Mouse (Mus musculus) kidney, postnatal 0 days (tissue): Measurements from ENCODE around the gene Fam19a3. TPM values are rescaled to one million over a fixed set of nuclear protein-coding genes. Genes with fewer than 3 reads are reported as not detected.

Experiments
- ATAC-seq: fragments of 200-750 bp; cut with Nextera tagmentation; replicated peaks from 2 replicates; pipeline ENCODE4 v1.8.0; 2017; ENCODE audit warnings: low read depth, moderate number of reproducible peaks, moderate TSS enrichment, moderate library complexity; ENCODE audit not compliant: low FRiP score
- DNase-seq: peaks from one replicate; pipeline ENCODE4 v3.0.0-alpha.2; 2016; ENCODE audit warnings: low spot score
- H3K27ac ChIP-seq: fragments of 300-500 bp; sonication (generic); 2 replicates; pipeline ENCODE4 v1.5.1; 2014; ENCODE audit warnings: mild to moderate bottlenecking
- H3K27me3 ChIP-seq: fragments of 300-500 bp; sonication (generic); 2 replicates; pipeline ENCODE4 v1.6.1; 2014; ENCODE audit warnings: low read length, mixed read lengths; ENCODE audit not compliant: insufficient read depth
- H3K36me3 ChIP-seq: fragments of 300-500 bp; sonication (generic); 2 replicates; pipeline ENCODE4 v1.6.1; 2014; ENCODE audit warnings: low read length, mixed read lengths; ENCODE audit not compliant: insufficient read depth
- H3K4me1 ChIP-seq: fragments of 300-500 bp; sonication (generic); replicated peaks from 2 replicates; pipeline ENCODE4 v1.6.1; 2014; ENCODE audit warnings: antibody characterized with exemption, low read length, mixed read lengths; ENCODE audit not compliant: insufficient read depth
- H3K4me2 ChIP-seq: fragments of 300-500 bp; sonication (generic); 2 replicates; pipeline ENCODE4 v1.6.1; 2014; ENCODE audit warnings: mild to moderate bottlenecking, low read length, moderate library complexity, mixed read lengths
- H3K4me3 ChIP-seq: fragments of 300-500 bp; sonication (generic); replicated peaks from 2 replicates; pipeline ENCODE4 v1.5.1; 2014; ENCODE audit warnings: low read depth, low read length
- H3K9ac ChIP-seq: fragments of 300-500 bp; sonication (generic); 2 replicates; pipeline ENCODE4 v1.6.1; 2014; ENCODE audit warnings: low read depth, low read length
- H3K9me3 ChIP-seq: fragments of 300-500 bp; sonication (generic); replicated peaks from 2 replicates; pipeline ENCODE4 v1.6.1; 2016; ENCODE audit warnings: low read length, inconsistent platforms, mixed read lengths
- CTCF ChIP-seq: IDR thresholded peaks from 2 replicates; pipeline ENCODE4 v1.5.1; 2016; ENCODE audit warnings: antibody characterized with exemption, low read depth, mild to moderate bottlenecking, moderate library complexity
- WGBS: fragments of 180-500 bp; shearing (Covaris S2); extraction: QIAGEN DNeasy Blood & Tissue Kit; methylation state at CpG from one replicate; pipeline ENCODE4 v1.1.7; 2014; 5-methylcytosine and 5-hydroxymethylcytosine counted together
- polyA plus RNA-seq: library from polyadenylated mRNA; unstranded; fragments of >200 nt; fragmentation: Nextera tagmentation; extraction: Ambion mirVana; gene quantifications from 2 replicates; pipeline ENCODE4 v1.2.1, GENCODE M21; 2015

Gene Fam19a3
- polyA plus RNA-seq, 1 experiment from 2014 or later: 0.07 TPM

DNA sequence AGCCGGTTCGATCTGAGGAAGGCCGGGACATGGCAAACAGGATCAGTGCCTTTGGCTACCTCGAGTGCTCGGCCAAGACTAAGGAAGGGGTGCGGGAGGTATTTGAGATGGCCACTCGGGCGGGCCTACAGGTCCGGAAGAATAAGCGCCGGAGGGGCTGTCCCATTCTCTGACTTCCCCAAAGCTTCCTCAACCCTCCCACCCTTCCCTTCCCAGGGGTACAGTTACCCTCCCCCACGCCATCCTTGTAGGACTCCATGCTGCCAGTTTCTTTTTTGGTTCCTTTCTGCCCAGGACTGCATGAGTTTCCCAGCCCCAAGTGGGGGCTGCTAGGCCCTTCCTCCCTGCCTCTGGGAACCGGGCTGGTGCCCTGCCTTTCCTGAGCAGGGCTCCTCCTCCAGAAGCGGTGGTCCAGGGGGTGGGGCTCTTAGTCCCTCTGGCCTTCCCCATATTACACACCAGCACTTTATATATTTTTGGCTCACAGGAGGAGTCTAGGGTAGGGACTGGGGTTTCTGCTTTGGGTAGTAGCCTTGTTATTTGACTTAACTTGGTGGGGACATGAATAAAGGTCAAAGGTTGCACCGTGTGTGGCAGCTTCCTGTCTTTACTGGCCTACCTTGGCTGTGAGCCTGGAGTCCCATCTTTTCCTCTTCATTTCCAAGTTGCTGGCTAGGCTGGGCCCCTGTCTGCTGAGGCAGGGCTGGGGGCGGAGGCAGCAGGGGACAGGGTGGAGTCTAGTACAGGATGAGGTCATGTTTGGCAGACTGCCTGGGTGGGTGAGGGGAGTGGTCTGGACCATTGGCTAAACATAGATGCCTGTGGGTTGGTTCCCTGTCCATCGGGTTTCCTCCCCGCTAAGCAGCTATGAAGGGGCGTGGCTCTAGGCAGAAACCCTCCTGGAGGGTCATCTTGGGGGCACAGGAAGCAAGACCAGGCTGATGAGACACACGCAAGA lies 12.5 kb upstream of the Fam19a3 start:
- no peak for TF ChIP-seq CTCF
- H3K9ac ChIP-seq: peak overlapping the region; percentile 9; the same call in 1 of the 2 replicates
- H3K4me3 ChIP-seq: no peak overlapping the region
- H3K4me1 ChIP-seq: peaks cover 49% of the 10 kb centered on the region
- ATAC-seq (peak; percentile 91), DNase-seq (peak; percentile 97)
- H3K9me3 ChIP-seq: no peaks in the 10 kb centered on the region
- H3K36me3 ChIP-seq: peaks cover 22% of the 10 kb centered on the region
- H3K4me2 ChIP-seq: no peak overlapping the region
- WGBS: 44% methylated on average over 20 of the region's 20 CpGs
- no peaks in the 10 kb centered on the region for H3K27me3 ChIP-seq
- H3K27ac ChIP-seq: peak overlapping the region; percentile 81

DNA sequence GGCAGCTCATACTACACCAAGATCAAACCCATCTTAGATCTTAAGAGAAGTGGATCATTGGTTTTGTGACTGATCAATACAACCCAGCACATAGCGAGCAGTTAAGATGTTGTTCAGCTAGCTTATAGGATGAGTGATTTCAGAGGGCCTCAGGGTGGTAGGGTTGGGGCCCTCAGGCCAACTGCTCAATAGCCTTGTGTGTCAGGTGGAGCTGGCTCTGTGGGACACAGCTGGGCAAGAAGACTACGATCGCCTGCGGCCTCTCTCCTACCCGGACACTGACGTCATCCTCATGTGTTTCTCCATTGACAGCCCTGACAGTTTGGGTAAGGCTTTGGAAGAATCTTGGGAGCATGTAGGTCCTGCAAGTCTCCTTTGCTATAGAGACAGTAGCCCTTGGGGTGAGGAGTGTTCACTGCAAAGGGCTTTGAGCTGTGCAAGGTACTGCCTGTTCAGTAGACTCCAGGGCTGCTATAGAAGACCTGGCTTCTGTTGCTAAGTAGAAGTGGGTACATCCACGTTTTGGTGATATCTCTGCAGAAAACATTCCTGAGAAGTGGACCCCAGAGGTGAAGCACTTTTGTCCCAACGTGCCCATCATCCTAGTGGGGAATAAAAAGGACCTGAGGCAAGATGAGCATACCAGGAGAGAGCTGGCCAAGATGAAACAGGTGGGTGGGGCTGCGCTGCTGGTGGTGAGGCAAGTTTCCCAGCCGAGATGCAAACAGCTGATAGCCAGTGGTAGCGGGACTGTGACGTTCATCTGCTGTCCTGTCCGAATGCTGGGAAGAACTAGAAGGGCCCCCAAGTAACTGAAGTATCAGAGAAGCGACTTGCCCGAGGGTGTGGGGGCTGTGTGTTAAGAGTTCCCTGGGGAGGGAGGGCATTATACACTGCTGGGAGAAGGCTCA lies 11.0 kb upstream of the Fam19a3 start:
- H3K9ac ChIP-seq: no peak overlapping the region
- peaks cover 49% of the 10 kb centered on the region for H3K4me1 ChIP-seq
- peaks cover 18% of the 10 kb centered on the region; the same call in 1 of the 2 replicates for H3K36me3 ChIP-seq
- ATAC-seq: no peak
- H3K27me3 ChIP-seq: no peaks in the 10 kb centered on the region
- H3K4me2 ChIP-seq: no peak overlapping the region
- H3K4me3 ChIP-seq: no peak overlapping the region
- TF ChIP-seq CTCF: no peak
- H3K9me3 ChIP-seq: no peaks in the 10 kb centered on the region
- no peak for DNase-seq
- WGBS: 67% methylated on average over 15 of the region's 15 CpGs
- no peak overlapping the region for H3K27ac ChIP-seq

DNA sequence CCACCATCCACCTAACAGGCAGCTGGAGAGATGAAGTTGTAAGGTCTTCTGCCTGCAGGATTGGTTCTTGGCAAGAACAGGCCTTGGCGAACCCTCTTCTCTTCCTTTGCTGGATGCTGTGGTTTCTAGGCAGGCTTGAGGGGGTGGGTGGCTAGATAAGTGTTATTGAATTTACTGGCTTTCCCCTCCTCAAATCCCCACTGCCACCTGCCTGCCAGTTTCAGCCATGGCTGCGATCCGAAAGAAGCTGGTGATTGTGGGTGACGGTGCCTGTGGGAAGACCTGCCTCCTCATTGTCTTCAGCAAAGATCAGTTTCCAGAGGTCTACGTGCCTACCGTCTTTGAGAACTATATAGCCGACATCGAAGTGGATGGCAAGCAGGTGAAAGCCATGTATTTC lies 10.0 kb upstream of the Fam19a3 start:
- no peak overlapping the region for H3K4me3 ChIP-seq
- peak overlapping the region; percentile 71; the same call in 1 of the 2 replicates for H3K4me2 ChIP-seq
- ATAC-seq (no peak), DNase-seq (no peak)
- 93% methylated on average over 8 of the region's 8 CpGs for WGBS
- H3K4me1 ChIP-seq: peaks cover 49% of the 10 kb centered on the region
- H3K27ac ChIP-seq: no peak overlapping the region
- H3K9ac ChIP-seq: 0 out of 2 replicates have a peak overlapping the region, but pooled peaks have one; percentile 19
- H3K36me3 ChIP-seq: peaks cover 12% of the 10 kb centered on the region; the same call in 1 of the 2 replicates
- no peaks in the 10 kb centered on the region for H3K27me3 ChIP-seq
- no peaks in the 10 kb centered on the region for H3K9me3 ChIP-seq
- no peak for TF ChIP-seq CTCF

DNA sequence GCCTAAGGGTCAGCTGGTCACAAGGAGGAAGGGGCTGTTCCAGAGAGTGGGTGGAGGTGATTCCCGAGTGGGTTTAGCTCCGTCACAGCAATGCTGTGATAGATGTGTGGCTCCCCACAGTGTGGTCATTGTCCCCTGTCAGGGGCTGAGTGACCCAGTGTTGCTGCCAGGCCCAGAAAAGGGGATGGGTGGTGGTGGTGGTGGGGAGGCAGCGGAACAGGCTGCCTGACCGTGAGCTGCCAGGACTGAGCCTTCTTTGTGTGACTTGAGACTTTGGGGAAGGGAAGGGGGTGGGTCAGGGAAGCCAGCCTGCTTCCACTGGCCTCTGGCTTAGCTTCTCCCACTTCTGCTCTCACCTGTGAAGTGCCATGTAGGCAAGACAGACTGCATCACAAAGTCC lies 9.4 kb upstream of the Fam19a3 start:
- 17% methylated on average over 4 of the region's 4 CpGs for WGBS
- no peak for DNase-seq

DNA sequence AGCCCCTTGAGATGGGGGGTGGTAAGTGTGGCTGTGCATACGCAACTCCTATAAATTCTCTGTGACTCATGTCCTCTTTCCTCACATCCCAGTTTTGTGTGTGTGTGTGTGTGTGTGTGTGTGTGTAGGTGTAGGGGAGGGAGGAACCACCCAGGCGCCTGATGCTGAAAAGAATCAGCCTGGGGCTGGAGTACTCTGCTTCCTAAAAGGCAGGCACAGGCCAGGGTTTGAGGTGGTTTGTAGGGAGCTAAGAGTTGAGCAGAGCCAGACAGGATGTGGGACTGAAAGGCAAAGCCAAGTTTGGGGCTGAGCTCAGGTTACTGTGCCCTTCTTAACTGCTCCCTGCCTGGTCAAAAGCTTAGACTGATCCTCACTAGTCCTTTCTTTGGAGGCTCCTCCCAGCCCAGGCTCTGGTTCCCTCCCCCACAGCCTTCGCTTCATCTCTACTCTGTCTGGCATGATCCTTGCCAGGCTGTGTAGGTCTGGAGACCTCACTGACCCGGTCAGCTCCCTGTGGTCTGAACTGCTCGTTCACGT lies 8.8 kb upstream of the Fam19a3 start:
- peak; percentile 15 for ATAC-seq
- WGBS: 10% methylated on average over 6 of the region's 6 CpGs

More for the DNA sequence above, 9.4 kb upstream of the Fam19a3 start:
- ATAC-seq: no peak
- H3K9me3 ChIP-seq: no peaks in the 10 kb centered on the region
- H3K9ac ChIP-seq: peak overlapping the region; percentile 19; the same call in 1 of the 2 replicates
- H3K4me2 ChIP-seq: peak overlapping the region; percentile 71
- H3K36me3 ChIP-seq: peaks cover 12% of the 10 kb centered on the region; the same call in 1 of the 2 replicates
- peak overlapping the region; percentile 85 for H3K27ac ChIP-seq
- H3K4me1 ChIP-seq: peaks cover 48% of the 10 kb centered on the region
- peak overlapping the region; percentile 67 for H3K4me3 ChIP-seq
- no peaks in the 10 kb centered on the region for H3K27me3 ChIP-seq
- no peak for TF ChIP-seq CTCF

More for the DNA sequence above, 8.8 kb upstream of the Fam19a3 start:
- Histone ChIP-seq H3K4me2 (peak overlapping the region; percentile 71), H3K4me1 (peaks cover 43% of the 10 kb centered on the region), H3K27ac (peak overlapping the region; percentile 85), H3K9me3 (no peaks in the 10 kb centered on the region), H3K9ac (peak overlapping the region; percentile 80; the same call in 1 of the 2 replicates), H3K4me3 (peak overlapping the region; percentile 67), H3K36me3 (peaks cover 11% of the 10 kb centered on the region; the same call in 1 of the 2 replicates), H3K27me3 (no peaks in the 10 kb centered on the region)
- TF ChIP-seq CTCF: no peak
- DNase-seq: peak; percentile 82
